Mouse (Mus musculus) v-Abl transformed pro-B cells (cell line): ENCODE results near the gene Dyrk4.

Experiments used
- in situ Hi-C, 2 experiments: fragments of 400-800 bp; cut with MboI; formaldehyde crosslinking; loops; one replicate each; pipeline ENCODE4 v1.15.1; 2025; ENCODE audit not compliant: unreplicated experiment in 2 of 2

Gene Dyrk4

DNA sequence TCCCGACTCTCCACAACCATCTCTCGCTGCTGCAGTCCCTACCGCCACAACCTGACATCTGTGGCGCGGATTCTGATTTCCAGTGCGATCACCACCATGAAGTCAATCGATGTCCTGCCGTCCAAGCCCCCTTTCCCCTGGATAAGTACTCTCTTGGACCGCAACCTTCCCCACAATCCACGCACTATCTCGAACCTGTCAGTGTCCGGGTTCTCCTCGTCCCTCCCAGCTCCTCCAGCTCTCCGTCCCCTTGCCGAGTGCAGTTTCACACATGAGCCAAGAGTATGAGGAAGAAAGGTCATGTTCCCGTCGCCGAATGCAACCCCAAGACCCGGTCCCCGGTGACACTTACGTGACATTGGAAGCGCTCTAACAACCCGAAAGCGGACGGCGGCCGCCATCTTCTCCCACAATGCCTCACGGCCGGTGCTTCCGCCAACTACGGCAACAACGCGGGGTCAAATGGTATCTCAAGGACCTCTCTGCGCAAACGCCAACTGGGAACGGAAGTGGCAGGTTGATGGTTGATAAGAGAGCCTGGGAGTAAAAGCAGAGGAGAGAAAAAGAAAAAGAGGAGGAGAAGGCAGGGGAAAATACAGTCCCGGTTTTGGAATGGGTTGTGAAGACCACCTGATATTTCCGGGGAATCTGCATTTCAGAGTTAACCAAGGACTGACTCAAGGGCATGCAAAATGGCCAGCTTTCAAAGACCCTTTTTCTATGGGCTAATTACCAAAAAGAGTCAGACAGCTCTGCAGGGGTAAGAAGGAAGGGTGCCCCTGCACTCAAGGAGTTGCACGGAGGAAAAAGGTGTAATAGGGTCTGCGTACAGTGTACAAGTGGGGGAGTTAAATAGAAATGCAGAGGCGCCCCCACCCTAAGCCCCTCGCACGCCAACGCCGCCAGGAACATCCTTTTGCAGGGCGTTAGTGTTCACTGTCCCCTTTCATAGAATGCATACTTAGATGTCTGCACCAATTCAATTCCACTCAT is 72.6 kb downstream of the Dyrk4 start, which contains the start of gene Ndufa9:
Ndufa9 (minus strand) TSS at position 425 of the 993 bp plus-strand sequence.
- in situ Hi-C loops: no loop called here

DNA sequence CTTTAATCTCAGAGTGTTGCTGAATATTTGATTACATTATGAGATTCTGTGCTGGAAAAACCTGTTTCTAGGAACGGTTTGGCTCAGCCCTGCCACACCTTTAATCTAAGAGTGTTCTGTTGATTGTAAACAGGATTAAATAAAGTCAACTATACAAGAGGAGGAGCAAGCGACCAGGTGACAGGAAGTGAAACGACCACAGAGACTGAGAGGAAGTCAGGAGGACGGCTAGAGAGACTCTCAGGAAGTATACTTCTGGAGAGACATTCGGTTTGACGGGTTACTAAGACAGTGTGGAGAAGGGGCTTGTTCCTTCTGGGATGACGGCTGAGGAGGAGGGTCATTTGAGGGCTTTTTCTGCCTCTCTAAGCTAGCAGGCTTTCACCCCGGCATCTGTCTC is 85.0 kb downstream of the Dyrk4 start:
- in situ Hi-C loops: no loop called here
